Mouse (Mus musculus): ENCODE measurements around the gene R3hdml.

- TF ChIP-seq CTCF (conservative IDR thresholded peaks at IDR 0.05; ENCODE audit: insufficient read depth, insufficient read length, low read depth, low read length) = no peak
- no peak for TF ChIP-seq POLR2A (IDR thresholded peaks at IDR 0.05; ENCODE audit: low read depth, low read length)
These were observed 10.1 kb downstream of the R3hdml start for GRCm38 (mm10) chr2:163502219-163502618.

Measured in kidney, adult 2 months (tissue).